Mouse (Mus musculus) kidney, adult 2 months (tissue): Measurements from ENCODE around the gene Polr2j. TPM values are rescaled to one million over a fixed set of nuclear protein-coding genes. Genes with fewer than 3 reads are reported as not detected.

Source experiments
- DNase-seq: peaks from one replicate; pipeline ENCODE4 v3.0.0; 2021
- H3K27ac ChIP-seq: fragments of 200-500 bp; 2 replicates; pipeline ENCODE4 v1.5.1; 2012; ENCODE audit warnings: low read depth, low read length, control low read depth, inconsistent platforms; ENCODE audit not compliant: insufficient read depth
- H3K27me3 ChIP-seq: fragments of 200-500 bp; replicated peaks from 2 replicates; pipeline ENCODE4 v1.6.1; 2012; ENCODE audit warnings: mild to moderate bottlenecking, moderate library complexity, low read length, inconsistent platforms; ENCODE audit not compliant: control insufficient read depth, insufficient read depth
- H3K36me3 ChIP-seq: fragments of 200-500 bp; 2 replicates; pipeline ENCODE4 v1.6.1; 2012; ENCODE audit warnings: mild to moderate bottlenecking, moderate library complexity, low read length, inconsistent platforms; ENCODE audit not compliant: control insufficient read depth, insufficient read depth
- H3K4me1 ChIP-seq: fragments of 200-500 bp; 2 replicates; pipeline ENCODE4 v1.6.1; 2011; ENCODE audit warnings: low read length; ENCODE audit not compliant: control insufficient read depth, insufficient read depth
- H3K4me3 ChIP-seq: fragments of 200-500 bp; 2 replicates; pipeline ENCODE4 v1.5.1; 2011; ENCODE audit warnings: mild to moderate bottlenecking, low read depth, low read length, control low read depth; ENCODE audit not compliant: insufficient read depth
- CTCF ChIP-seq: fragments of 200-500 bp; conservative IDR thresholded peaks from 2 replicates; pipeline ENCODE4 v1.5.1; 2011; ENCODE audit warnings: low read depth, mild to moderate bottlenecking, control low read depth, low read length, moderate library complexity, mixed read lengths; ENCODE audit not compliant: insufficient read depth, insufficient read length
- POLR2A ChIP-seq: fragments of 200-500 bp; IDR thresholded peaks from one replicate; pipeline ENCODE4 v1.6.1; 2011; ENCODE audit warnings: low read depth, low read length, control low read depth
- WGBS: fragments of 180-500 bp; shearing (Covaris S2); methylation state at CpG from one replicate; pipeline ENCODE4 v1.1.7; 2018; 5-methylcytosine and 5-hydroxymethylcytosine counted together
- polyA plus RNA-seq: library from polyadenylated mRNA; depleted of rRNA; stranded (reverse); fragments of >200 nt; gene quantifications from 2 replicates; pipeline ENCODE4 v1.2.3, GENCODE M21; 2012; rRNA removed

The Polr2j gene
- polyA plus RNA-seq = 88.9 and 103 TPM in 2 replicates

DNA sequence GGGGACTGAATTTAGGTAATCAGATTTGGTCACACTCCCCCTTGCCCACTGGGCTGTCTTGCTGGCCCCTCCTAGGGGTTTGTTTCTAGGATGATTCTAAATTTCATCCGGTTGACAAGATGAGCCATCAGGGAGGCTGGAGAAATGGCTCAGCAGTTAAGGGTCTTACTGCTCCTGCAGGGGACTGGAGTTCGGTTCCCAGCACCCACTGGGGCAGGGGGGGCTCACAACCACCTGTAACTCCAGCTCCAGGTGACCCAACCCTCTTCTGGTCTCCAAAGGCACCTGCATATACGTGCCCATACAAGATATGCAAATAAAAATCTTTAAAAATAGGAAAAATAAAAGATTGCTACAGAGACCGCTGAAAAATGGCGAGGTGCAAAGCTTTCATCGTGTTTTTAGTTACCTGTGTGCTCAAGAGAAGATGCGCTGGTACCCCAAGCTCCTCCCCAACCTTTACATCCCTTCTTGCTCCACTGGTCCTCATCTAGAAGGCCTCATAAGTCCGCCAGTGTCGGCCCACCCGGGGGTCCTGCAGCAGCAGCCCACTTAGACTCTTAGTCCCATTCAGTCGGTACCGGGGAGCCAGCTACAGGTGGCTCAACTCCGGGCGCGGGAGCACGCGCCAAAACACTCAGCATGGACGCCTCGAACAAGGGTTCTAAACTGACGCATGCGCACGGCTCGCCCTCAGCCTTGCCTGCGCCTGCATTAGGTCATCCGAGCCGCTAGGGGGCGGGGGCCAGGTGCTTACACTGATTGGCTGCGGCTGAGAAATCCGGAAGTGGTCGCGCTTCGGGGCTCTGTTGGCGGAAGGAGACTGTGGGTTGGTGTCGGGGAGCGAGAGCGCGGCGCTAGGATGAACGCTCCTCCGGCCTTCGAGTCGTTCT, at the start of gene Polr2j:
Polr2j (plus strand) TSS at position 741 of the 893 bp plus-strand sequence.
- Histone ChIP-seq H3K27me3 (no peaks in the 10 kb centered on the region), H3K36me3 (no peaks in the 10 kb centered on the region), H3K4me3 (peak within 1 kb of the TSS; percentile 78), H3K27ac (peak within 1 kb of the TSS; percentile 29; the same call in 1 of the 2 replicates), H3K4me1 (peaks cover 7% of the 10 kb centered on the region)
- DNase-seq = peak; percentile 97
- WGBS = 3% methylated on average over 42 of the region's 42 CpGs
- TF ChIP-seq POLR2A = peak; percentile 80
- TF ChIP-seq CTCF = peak; percentile 88

DNA sequence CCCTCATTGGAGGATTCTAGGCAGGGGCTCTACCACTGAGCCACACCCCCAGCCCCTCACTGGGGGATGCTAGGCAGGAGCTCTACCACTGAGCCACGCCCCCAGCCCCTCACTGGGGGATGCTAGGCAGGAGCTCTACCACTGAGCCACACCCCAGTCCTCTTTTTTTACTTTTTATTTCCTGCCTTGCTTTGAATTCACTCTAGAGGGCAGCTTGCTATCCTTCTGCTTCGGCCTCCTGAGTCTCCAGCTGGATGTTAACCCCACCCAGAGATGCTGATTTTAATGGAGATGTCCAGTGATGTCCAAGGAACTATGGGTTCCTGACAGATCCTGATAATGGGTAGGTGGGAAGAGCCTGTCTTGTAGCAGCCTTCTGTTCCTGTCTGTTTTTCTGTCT, 47.0 kb upstream of the Polr2j start:
- TF ChIP-seq CTCF = no peak
- H3K27ac ChIP-seq = no peak overlapping the region
- no peaks in the 10 kb centered on the region for H3K27me3 ChIP-seq
- WGBS = 62% methylated on average over 2 of the region's 2 CpGs
- no peak overlapping the region for H3K4me3 ChIP-seq
- no peaks in the 10 kb centered on the region for H3K4me1 ChIP-seq
- H3K36me3 ChIP-seq = no peaks in the 10 kb centered on the region
- DNase-seq = no peak

DNA sequence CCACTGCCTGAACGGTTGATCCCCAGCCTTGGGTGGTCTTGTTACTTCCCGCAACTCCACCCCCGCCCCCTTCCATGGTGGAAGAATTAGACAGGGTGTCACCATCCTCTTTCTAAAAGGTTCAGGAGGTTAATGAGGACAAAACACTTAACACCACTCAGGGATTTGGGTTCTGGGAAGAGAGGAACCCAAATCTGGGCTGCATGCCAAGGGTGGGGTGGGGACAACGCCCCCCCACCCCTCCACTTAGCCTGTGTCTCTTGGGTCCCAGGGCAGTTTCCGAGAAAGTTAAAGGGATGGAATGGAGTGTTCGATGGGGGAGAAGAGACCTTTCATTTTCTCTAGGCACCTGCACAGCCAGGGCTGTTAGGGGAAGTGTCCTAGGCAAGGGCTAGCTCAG, 43.4 kb upstream of the Polr2j start:
- H3K4me3 ChIP-seq = no peak overlapping the region
- 46% methylated on average over 6 of the region's 6 CpGs for WGBS
- no peak overlapping the region for H3K27ac ChIP-seq
- no peak for TF ChIP-seq CTCF
- no peak for TF ChIP-seq POLR2A
- DNase-seq = no peak
- no peaks in the 10 kb centered on the region for H3K36me3 ChIP-seq
- H3K27me3 ChIP-seq = no peaks in the 10 kb centered on the region
- H3K4me1 ChIP-seq = peaks cover 3% of the 10 kb centered on the region; the same call in 1 of the 2 replicates

DNA sequence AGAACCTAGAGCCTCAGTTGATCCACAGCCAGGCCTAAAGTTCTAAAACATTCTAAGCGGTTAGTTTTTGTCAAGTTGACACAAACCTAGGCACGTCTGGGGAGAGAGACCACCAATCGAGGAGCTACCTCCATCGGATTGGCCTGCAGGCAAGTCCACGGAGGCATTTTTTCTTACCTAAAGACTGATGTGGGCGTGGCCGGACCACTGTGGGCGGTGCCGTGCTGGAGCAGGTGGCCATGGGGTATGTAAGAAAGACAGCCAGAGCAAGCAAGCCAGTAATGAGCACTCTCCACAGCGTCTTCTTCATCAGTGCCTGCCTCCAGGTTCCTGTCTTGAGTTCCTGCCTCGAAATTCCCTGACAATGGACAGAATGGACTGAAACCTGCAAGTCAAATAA, 42.9 kb upstream of the Polr2j start:
- H3K27ac ChIP-seq = no peak overlapping the region
- H3K4me1 ChIP-seq = peaks cover 3% of the 10 kb centered on the region; the same call in 1 of the 2 replicates
- H3K36me3 ChIP-seq = no peaks in the 10 kb centered on the region
- TF ChIP-seq CTCF (no peak), POLR2A (no peak)
- H3K4me3 ChIP-seq = no peak overlapping the region
- no peaks in the 10 kb centered on the region for H3K27me3 ChIP-seq
- 79% methylated on average over 11 of the region's 11 CpGs for WGBS
- DNase-seq = no peak

DNA sequence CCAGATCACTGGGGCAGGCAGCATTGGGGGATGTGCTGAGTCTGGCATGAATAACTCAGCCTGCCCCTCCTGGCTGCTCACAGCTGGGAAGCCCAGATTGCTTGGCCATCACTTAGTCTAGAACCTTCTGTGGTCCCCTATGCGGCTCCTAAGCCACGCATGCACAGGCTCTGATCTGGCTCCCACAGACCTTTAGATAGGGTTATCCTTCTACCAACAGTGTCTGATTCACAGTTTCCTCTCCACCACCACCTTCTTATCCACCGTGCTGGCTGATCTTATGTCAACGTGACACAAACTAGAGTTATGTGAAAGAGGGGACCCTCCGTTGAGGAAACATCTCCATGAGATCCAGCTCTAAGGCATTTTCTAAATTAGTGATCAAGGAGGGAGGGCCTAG, 41.4 kb upstream of the Polr2j start:
- Histone ChIP-seq H3K4me3 (no peak overlapping the region), H3K27ac (no peak overlapping the region), H3K27me3 (no peaks in the 10 kb centered on the region), H3K4me1 (peaks cover 3% of the 10 kb centered on the region; the same call in 1 of the 2 replicates), H3K36me3 (no peaks in the 10 kb centered on the region)
- DNase-seq = no peak
- 90% methylated on average over 5 of the region's 5 CpGs for WGBS
- no peak for TF ChIP-seq POLR2A
- TF ChIP-seq CTCF = no peak

DNA sequence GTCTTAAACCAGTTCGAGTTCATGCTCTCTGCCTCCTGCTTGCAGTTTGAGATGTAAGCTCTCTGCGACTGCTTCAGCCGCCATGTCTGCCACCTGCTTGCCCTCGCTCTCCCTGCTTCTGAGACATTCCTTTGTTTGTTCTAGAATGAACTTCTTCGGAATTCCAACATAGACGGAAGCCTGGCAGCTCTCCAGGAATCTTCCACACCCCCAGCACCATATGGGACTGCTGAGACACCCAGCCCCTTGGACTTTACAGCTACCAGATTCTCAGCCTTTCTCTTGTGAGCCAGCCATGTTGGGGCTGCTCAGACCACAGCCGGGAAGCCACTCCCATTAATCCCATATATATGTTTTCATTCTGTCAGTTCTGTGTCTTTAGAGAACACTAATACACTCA, 40.1 kb upstream of the Polr2j start:
- H3K27ac ChIP-seq = no peak overlapping the region; the same call in 1 of the 2 replicates
- H3K4me1 ChIP-seq = peaks cover 3% of the 10 kb centered on the region; the same call in 1 of the 2 replicates
- TF ChIP-seq POLR2A (no peak), CTCF (no peak)
- no peaks in the 10 kb centered on the region for H3K27me3 ChIP-seq
- 29% methylated on average over 7 of the region's 7 CpGs for WGBS
- no peaks in the 10 kb centered on the region for H3K36me3 ChIP-seq
- no peak overlapping the region for H3K4me3 ChIP-seq
- no peak for DNase-seq

DNA sequence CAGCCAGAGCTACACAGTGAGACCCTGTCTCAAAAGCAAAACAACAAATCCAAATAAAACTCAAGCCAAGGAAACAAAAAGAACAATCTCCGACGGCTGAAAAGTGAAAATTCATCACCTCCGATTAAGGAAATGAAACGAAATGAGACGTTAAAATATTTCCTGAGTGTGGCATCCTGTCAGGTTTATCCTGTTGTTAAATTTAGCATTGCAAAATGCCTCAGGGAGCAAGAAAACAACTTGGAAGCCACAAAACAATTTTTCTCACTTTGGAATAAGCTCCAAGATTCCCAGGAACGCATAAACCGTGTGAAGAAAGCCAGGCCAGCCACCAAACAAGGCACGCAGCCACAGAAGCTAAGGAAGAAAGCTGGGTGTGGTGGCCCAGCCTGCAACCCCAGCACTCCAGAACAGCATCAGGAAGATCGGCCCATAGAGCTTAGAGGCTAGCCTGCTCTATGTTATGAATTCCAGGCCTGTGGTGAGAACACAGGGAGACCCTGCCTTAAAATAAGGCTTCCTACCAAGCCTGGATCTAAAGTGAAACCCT, 39.4 kb upstream of the Polr2j start:
- 58% methylated on average over 9 of the region's 9 CpGs for WGBS
- Histone ChIP-seq H3K27ac (peak overlapping the region; percentile 89), H3K27me3 (no peaks in the 10 kb centered on the region), H3K4me1 (peaks cover 3% of the 10 kb centered on the region; the same call in 1 of the 2 replicates), H3K4me3 (no peak overlapping the region), H3K36me3 (no peaks in the 10 kb centered on the region)
- no peak for TF ChIP-seq POLR2A
- no peak for TF ChIP-seq CTCF
- DNase-seq = peak; percentile 67
